Mouse (Mus musculus) kidney, embryonic 15.5 days (tissue): ENCODE measurements at regions not wholly inside any gene's neighbourhood (a gene's known extent, or its start where the extent isn't known, plus 50 kb on each side); places are given as distances from the start of the nearest gene placed in this dataset.

Experiments used
- ATAC-seq: fragments of 200-750 bp; cut with Nextera tagmentation; replicated peaks from 2 replicates; pipeline ENCODE4 v1.8.0; 2017; ENCODE audit warnings: moderate TSS enrichment; ENCODE audit not compliant: low FRiP score
- H3K27ac ChIP-seq: fragments of 300-500 bp; sonication (generic); 2 replicates; pipeline ENCODE4 v1.5.1; 2015; ENCODE audit warnings: mild to moderate bottlenecking, inconsistent platforms
- H3K27me3 ChIP-seq: fragments of 300-500 bp; sonication (generic); 2 replicates; pipeline ENCODE4 v1.6.1; 2015; ENCODE audit warnings: inconsistent platforms
- H3K36me3 ChIP-seq: fragments of 300-500 bp; sonication (generic); 2 replicates; pipeline ENCODE4 v1.6.1; 2015; ENCODE audit warnings: inconsistent platforms
- H3K4me1 ChIP-seq: fragments of 300-500 bp; sonication (generic); 2 replicates; pipeline ENCODE4 v1.6.1; 2015; ENCODE audit warnings: inconsistent platforms
- H3K4me2 ChIP-seq: fragments of 300-500 bp; sonication (generic); 2 replicates; pipeline ENCODE4 v1.6.1; 2015; ENCODE audit warnings: moderate library complexity, mild to moderate bottlenecking, inconsistent platforms
- H3K4me3 ChIP-seq: fragments of 300-500 bp; sonication (generic); replicated peaks from 2 replicates; pipeline ENCODE4 v1.5.1; 2015; ENCODE audit warnings: mild to moderate bottlenecking, inconsistent platforms
- H3K9ac ChIP-seq: fragments of 300-500 bp; sonication (generic); 2 replicates; pipeline ENCODE4 v1.6.1; 2015; ENCODE audit warnings: mild to moderate bottlenecking, inconsistent platforms
- H3K9me3 ChIP-seq: fragments of 300-500 bp; sonication (generic); replicated peaks from 2 replicates; pipeline ENCODE4 v1.6.1; 2016; ENCODE audit warnings: inconsistent platforms
- WGBS: fragments of 180-500 bp; shearing (Covaris S2); methylation state at CpG from one replicate; pipeline ENCODE4 v1.1.7; 2015; ENCODE audit warnings: mixed read lengths; 5-methylcytosine and 5-hydroxymethylcytosine counted together

GRCm38 (mm10) chr11:114238316-114238715 is 171.5 kb upstream of the Sdk2 start:
- peaks cover 7% of the 10 kb centered on the region; the same call in 1 of the 2 replicates for H3K4me1 ChIP-seq
- H3K27me3 ChIP-seq = peaks cover 17% of the 10 kb centered on the region; the same call in 1 of the 2 replicates
- no peak for ATAC-seq
- H3K9me3 ChIP-seq = no peaks in the 10 kb centered on the region
- H3K27ac ChIP-seq = no peak overlapping the region
- WGBS = 72% methylated on average over 8 of the region's 8 CpGs
- H3K36me3 ChIP-seq = no peaks in the 10 kb centered on the region
- H3K9ac ChIP-seq = no peak overlapping the region
- H3K4me2 ChIP-seq = no peak overlapping the region
- no peak overlapping the region for H3K4me3 ChIP-seq

GRCm38 (mm10) chr11:114234542-114234910 is 167.7 kb upstream of the Sdk2 start:
- 60% methylated on average over 1 of the region's 1 CpGs for WGBS
- Histone ChIP-seq H3K27me3 (0 out of 2 replicates have a peak, but pooled peaks cover 3% of the 10 kb centered on the region), H3K4me3 (no peak overlapping the region), H3K4me2 (no peak overlapping the region), H3K36me3 (no peaks in the 10 kb centered on the region), H3K9me3 (no peaks in the 10 kb centered on the region), H3K27ac (no peak overlapping the region), H3K4me1 (peaks cover 8% of the 10 kb centered on the region; the same call in 1 of the 2 replicates), H3K9ac (no peak overlapping the region)
- no peak for ATAC-seq

- Histone ChIP-seq H3K9ac (no peak overlapping the region), H3K36me3 (no peaks in the 10 kb centered on the region), H3K27ac (no peak overlapping the region), H3K4me2 (no peak overlapping the region), H3K4me3 (no peak overlapping the region), H3K4me1 (peaks cover 4% of the 10 kb centered on the region; the same call in 1 of the 2 replicates), H3K9me3 (no peaks in the 10 kb centered on the region), H3K27me3 (0 out of 2 replicates have a peak, but pooled peaks cover 3% of the 10 kb centered on the region)
- 82% methylated on average over 19 of the region's 19 CpGs for WGBS
- ATAC-seq = no peak
Observed at GRCm38 (mm10) chr11:114233636-114234541, 167.0 kb upstream of the Sdk2 start.

GRCm38 (mm10) chr11:114231841-114232240 is 165.0 kb upstream of the Sdk2 start:
- Histone ChIP-seq H3K27ac (no peak overlapping the region), H3K4me1 (0 out of 2 replicates have a peak, but pooled peaks cover 4% of the 10 kb centered on the region)
- no peak for ATAC-seq

GRCm38 (mm10) chr11:114229763-114230162 is 162.9 kb upstream of the Sdk2 start:
- H3K27me3 ChIP-seq = 0 out of 2 replicates have a peak, but pooled peaks cover 3% of the 10 kb centered on the region
- ATAC-seq = no peak; the same call in 1 of the 2 replicates
- H3K4me3 ChIP-seq = no peak overlapping the region
- H3K9ac ChIP-seq = no peak overlapping the region
- H3K4me1 ChIP-seq = 0 out of 2 replicates have a peak, but pooled peaks cover 4% of the 10 kb centered on the region
- no peak overlapping the region for H3K4me2 ChIP-seq
- WGBS = 26% methylated on average over 8 of the region's 8 CpGs
- H3K36me3 ChIP-seq = no peaks in the 10 kb centered on the region
- no peaks in the 10 kb centered on the region for H3K9me3 ChIP-seq
- H3K27ac ChIP-seq = peak overlapping the region; percentile 78

More at GRCm38 (mm10) chr11:114231841-114232240, 165.0 kb upstream of the Sdk2 start:
- WGBS = 72% methylated on average over 4 of the region's 4 CpGs
- H3K9ac ChIP-seq = no peak overlapping the region
- H3K4me2 ChIP-seq = no peak overlapping the region
- H3K36me3 ChIP-seq = no peaks in the 10 kb centered on the region
- H3K27me3 ChIP-seq = 0 out of 2 replicates have a peak, but pooled peaks cover 3% of the 10 kb centered on the region
- no peaks in the 10 kb centered on the region for H3K9me3 ChIP-seq
- H3K4me3 ChIP-seq = no peak overlapping the region

- Histone ChIP-seq H3K4me3 (no peak overlapping the region), H3K4me1 (0 out of 2 replicates have a peak, but pooled peaks cover 4% of the 10 kb centered on the region), H3K4me2 (no peak overlapping the region), H3K9ac (no peak overlapping the region), H3K27ac (peak overlapping the region; percentile 78), H3K36me3 (no peaks in the 10 kb centered on the region), H3K9me3 (no peaks in the 10 kb centered on the region), H3K27me3 (0 out of 2 replicates have a peak, but pooled peaks cover 3% of the 10 kb centered on the region)
- WGBS = 79% methylated on average over 6 of the region's 6 CpGs
- ATAC-seq = 0 out of 2 replicates have a peak, but pooled peaks have one; percentile 15
Observed at GRCm38 (mm10) chr11:114229196-114229595, 162.3 kb upstream of the Sdk2 start.

- Histone ChIP-seq H3K9ac (no peak overlapping the region), H3K4me3 (no peak overlapping the region), H3K36me3 (no peaks in the 10 kb centered on the region), H3K9me3 (no peaks in the 10 kb centered on the region), H3K27me3 (no peaks in the 10 kb centered on the region), H3K4me1 (0 out of 2 replicates have a peak, but pooled peaks cover 4% of the 10 kb centered on the region), H3K4me2 (no peak overlapping the region), H3K27ac (no peak overlapping the region)
- WGBS = 94% methylated on average over 13 of the region's 13 CpGs
- ATAC-seq = no peak
Observed at GRCm38 (mm10) chr11:114226553-114226952, 159.7 kb upstream of the Sdk2 start.

GRCm38 (mm10) chr11:114224706-114225105 is 157.9 kb upstream of the Sdk2 start:
- H3K36me3 ChIP-seq = no peaks in the 10 kb centered on the region
- peaks cover 1% of the 10 kb centered on the region; the same call in 1 of the 2 replicates for H3K27me3 ChIP-seq
- no peak overlapping the region for H3K27ac ChIP-seq
- H3K9ac ChIP-seq = no peak overlapping the region
- 0 out of 2 replicates have a peak, but pooled peaks cover 2% of the 10 kb centered on the region for H3K4me1 ChIP-seq
- no peak overlapping the region for H3K4me2 ChIP-seq
- 85% methylated on average over 2 of the region's 2 CpGs for WGBS
- no peaks in the 10 kb centered on the region for H3K9me3 ChIP-seq
- no peak overlapping the region for H3K4me3 ChIP-seq
- no peak for ATAC-seq

GRCm38 (mm10) chr11:114223061-114223460 is 156.2 kb upstream of the Sdk2 start:
- no peak overlapping the region for H3K27ac ChIP-seq
- H3K9me3 ChIP-seq = no peaks in the 10 kb centered on the region
- peaks cover 9% of the 10 kb centered on the region for H3K27me3 ChIP-seq
- no peaks in the 10 kb centered on the region for H3K36me3 ChIP-seq
- H3K4me2 ChIP-seq = no peak overlapping the region
- H3K4me1 ChIP-seq = peaks cover 8% of the 10 kb centered on the region
- H3K9ac ChIP-seq = no peak overlapping the region
- H3K4me3 ChIP-seq = no peak overlapping the region
- WGBS = 91% methylated on average over 3 of the region's 3 CpGs
- ATAC-seq = no peak

GRCm38 (mm10) chr11:114220466-114220865 is 153.6 kb upstream of the Sdk2 start:
- Histone ChIP-seq H3K27me3 (peaks cover 29% of the 10 kb centered on the region), H3K36me3 (no peaks in the 10 kb centered on the region), H3K4me3 (no peak overlapping the region), H3K4me1 (peaks cover 24% of the 10 kb centered on the region), H3K4me2 (no peak overlapping the region), H3K9me3 (no peaks in the 10 kb centered on the region), H3K9ac (no peak overlapping the region), H3K27ac (no peak overlapping the region)
- ATAC-seq = no peak
- 83% methylated on average over 2 of the region's 2 CpGs for WGBS

GRCm38 (mm10) chr11:114218732-114219506 is 152.1 kb upstream of the Sdk2 start:
- Histone ChIP-seq H3K9me3 (no peaks in the 10 kb centered on the region), H3K27me3 (peaks cover 29% of the 10 kb centered on the region), H3K4me3 (no peak overlapping the region), H3K9ac (no peak overlapping the region), H3K4me1 (peaks cover 24% of the 10 kb centered on the region), H3K27ac (no peak overlapping the region), H3K4me2 (no peak overlapping the region), H3K36me3 (no peaks in the 10 kb centered on the region)
- 31% methylated on average over 9 of the region's 9 CpGs for WGBS
- no peak for ATAC-seq
